Mouse (Mus musculus) forebrain, postnatal 0 days (tissue): Measurements from ENCODE around the gene Tril. TPM values are rescaled to one million over a fixed set of nuclear protein-coding genes. Genes with fewer than 3 reads are reported as not detected.

Experiments
- ATAC-seq: fragments of 200-750 bp; cut with Nextera tagmentation; 2 replicates; pipeline ENCODE4 v1.8.0; 2017; ENCODE audit warnings: mild to moderate bottlenecking, moderate library complexity
- DNase-seq: peaks from one replicate; pipeline ENCODE4 v3.0.0-alpha.2; 2015
- H3K27ac ChIP-seq: fragments of 300-500 bp; sonication (generic); 2 replicates; pipeline ENCODE4 v1.5.1; 2014; ENCODE audit warnings: low read depth, mild to moderate bottlenecking, antibody characterized with exemption, low read length, moderate library complexity, mixed read lengths
- H3K27me3 ChIP-seq: fragments of 300-500 bp; sonication (generic); 2 replicates; pipeline ENCODE4 v1.6.1; 2014; ENCODE audit warnings: mild to moderate bottlenecking, low read length, mixed read lengths; ENCODE audit not compliant: insufficient read depth
- H3K36me3 ChIP-seq: fragments of 300-500 bp; sonication (generic); 2 replicates; pipeline ENCODE4 v1.6.1; 2014; ENCODE audit warnings: mild to moderate bottlenecking, moderate library complexity; ENCODE audit not compliant: insufficient read depth
- H3K4me1 ChIP-seq: fragments of 300-500 bp; sonication (generic); 2 replicates; pipeline ENCODE4 v1.6.1; 2014; ENCODE audit warnings: antibody characterized with exemption; ENCODE audit not compliant: insufficient read depth
- H3K4me2 ChIP-seq: fragments of 300-500 bp; sonication (generic); 2 replicates; pipeline ENCODE4 v1.6.1; 2014; ENCODE audit warnings: low read depth, mild to moderate bottlenecking, moderate library complexity
- H3K4me3 ChIP-seq: fragments of 300-500 bp; sonication (generic); 2 replicates; pipeline ENCODE4 v1.5.1; 2014; ENCODE audit warnings: low read depth, low read length, mixed read lengths
- H3K9ac ChIP-seq: fragments of 300-500 bp; sonication (generic); 2 replicates; pipeline ENCODE4 v1.6.1; 2014; ENCODE audit warnings: mild to moderate bottlenecking
- H3K9me3 ChIP-seq: fragments of 300-500 bp; sonication (generic); 2 replicates; pipeline ENCODE4 v1.6.1; 2016; ENCODE audit warnings: low read length
- CTCF ChIP-seq: sonication (generic); IDR thresholded peaks from 2 replicates; pipeline ENCODE4 v1.5.1; 2016; ENCODE audit warnings: antibody characterized with exemption, control low read depth, low read depth
- WGBS: fragments of 180-500 bp; shearing (Covaris S2); extraction: QIAGEN DNeasy Blood & Tissue Kit; methylation state at CpG from one replicate; pipeline ENCODE4 v1.1.7; 2014; 5-methylcytosine and 5-hydroxymethylcytosine counted together
- polyA plus RNA-seq: library from polyadenylated mRNA; unstranded; fragments of >200 nt; fragmentation: Nextera tagmentation; extraction: Ambion mirVana; gene quantifications from 2 replicates; pipeline ENCODE4 v1.2.1, GENCODE M21; 2015
- total RNA-seq: library from RNA; depleted of rRNA; stranded (reverse); fragments of >200 nt; gene quantifications from 2 replicates; pipeline ENCODE4 v1.2.3, GENCODE M21; 2014

Gene Tril
- total and polyA plus RNA-seq, 2 experiments from 2014 or later = 18.2 to 27.8 TPM

- Histone ChIP-seq H3K4me2 (no peak overlapping the region), H3K36me3 (no peaks in the 10 kb centered on the region), H3K9me3 (no peaks in the 10 kb centered on the region), H3K4me3 (no peak overlapping the region), H3K4me1 (no peaks in the 10 kb centered on the region), H3K27me3 (no peaks in the 10 kb centered on the region; the same call in 1 of the 2 replicates), H3K27ac (no peak overlapping the region), H3K9ac (no peak overlapping the region)
- no peak for ATAC-seq
- WGBS = 79% methylated on average over 3 of the region's 3 CpGs
- no peak for DNase-seq
- TF ChIP-seq CTCF = no peak
These were observed 13.4 kb downstream of the Tril start for GRCm38 (mm10) chr6:53807185-53807584.

GRCm38 (mm10) chr6:53806591-53807023 lies 14.0 kb downstream of the Tril start:
- 50% methylated on average over 8 of the region's 8 CpGs for WGBS
- DNase-seq (no peak), ATAC-seq (no peak)
- Histone ChIP-seq H3K4me1 (no peaks in the 10 kb centered on the region), H3K27ac (no peak overlapping the region), H3K9me3 (no peaks in the 10 kb centered on the region), H3K36me3 (no peaks in the 10 kb centered on the region), H3K4me3 (no peak overlapping the region), H3K27me3 (no peaks in the 10 kb centered on the region; the same call in 1 of the 2 replicates), H3K9ac (no peak overlapping the region), H3K4me2 (no peak overlapping the region)
- no peak for TF ChIP-seq CTCF

GRCm38 (mm10) chr6:53806021-53806420 lies 14.6 kb downstream of the Tril start:
- TF ChIP-seq CTCF = no peak
- no peak overlapping the region for H3K4me2 ChIP-seq
- DNase-seq (no peak), ATAC-seq (no peak)
- H3K27me3 ChIP-seq = no peaks in the 10 kb centered on the region; the same call in 1 of the 2 replicates
- no peaks in the 10 kb centered on the region for H3K36me3 ChIP-seq
- H3K9me3 ChIP-seq = no peaks in the 10 kb centered on the region
- H3K27ac ChIP-seq = no peak overlapping the region
- H3K4me3 ChIP-seq = no peak overlapping the region
- no peak overlapping the region for H3K9ac ChIP-seq
- no peaks in the 10 kb centered on the region for H3K4me1 ChIP-seq
- 77% methylated on average over 5 of the region's 5 CpGs for WGBS

- no peaks in the 10 kb centered on the region for H3K9me3 ChIP-seq
- H3K27me3 ChIP-seq = no peaks in the 10 kb centered on the region; the same call in 1 of the 2 replicates
- DNase-seq (no peak), ATAC-seq (no peak)
- no peak overlapping the region for H3K4me3 ChIP-seq
- H3K4me2 ChIP-seq = no peak overlapping the region
- H3K27ac ChIP-seq = no peak overlapping the region
- no peaks in the 10 kb centered on the region for H3K4me1 ChIP-seq
- WGBS = 81% methylated on average over 6 of the region's 6 CpGs
- H3K9ac ChIP-seq = no peak overlapping the region
- no peaks in the 10 kb centered on the region for H3K36me3 ChIP-seq
- TF ChIP-seq CTCF = no peak
These were observed 16.5 kb downstream of the Tril start for GRCm38 (mm10) chr6:53804145-53804544.

- DNase-seq = no peak
- Histone ChIP-seq H3K4me2 (no peak overlapping the region), H3K4me1 (no peaks in the 10 kb centered on the region), H3K36me3 (no peaks in the 10 kb centered on the region), H3K27me3 (no peaks in the 10 kb centered on the region; the same call in 1 of the 2 replicates), H3K4me3 (no peak overlapping the region), H3K9ac (no peak overlapping the region), H3K9me3 (no peaks in the 10 kb centered on the region), H3K27ac (no peak overlapping the region)
- ATAC-seq = no peak
- 95% methylated on average over 4 of the region's 4 CpGs for WGBS
- TF ChIP-seq CTCF = no peak
These were observed 17.1 kb downstream of the Tril start for GRCm38 (mm10) chr6:53803551-53803950.

GRCm38 (mm10) chr6:53801893-53802286 lies 18.7 kb downstream of the Tril start:
- H3K27me3 ChIP-seq = no peaks in the 10 kb centered on the region; the same call in 1 of the 2 replicates
- TF ChIP-seq CTCF = no peak
- H3K9me3 ChIP-seq = no peaks in the 10 kb centered on the region
- ATAC-seq (peak; percentile 71), DNase-seq (no peak)
- H3K9ac ChIP-seq = no peak overlapping the region
- no peak overlapping the region for H3K4me3 ChIP-seq
- WGBS = 58% methylated on average over 5 of the region's 5 CpGs
- H3K4me1 ChIP-seq = no peaks in the 10 kb centered on the region
- 0 out of 2 replicates have a peak overlapping the region, but pooled peaks have one; percentile 9 for H3K27ac ChIP-seq
- H3K36me3 ChIP-seq = no peaks in the 10 kb centered on the region
- no peak overlapping the region for H3K4me2 ChIP-seq

GRCm38 (mm10) chr6:53801269-53801892 lies 19.2 kb downstream of the Tril start:
- DNase-seq (no peak), ATAC-seq (peak; percentile 93)
- no peak overlapping the region for H3K4me2 ChIP-seq
- 0 out of 2 replicates have a peak overlapping the region, but pooled peaks have one; percentile 9 for H3K27ac ChIP-seq
- no peaks in the 10 kb centered on the region; the same call in 1 of the 2 replicates for H3K27me3 ChIP-seq
- 63% methylated on average over 4 of the region's 4 CpGs for WGBS
- H3K36me3 ChIP-seq = no peaks in the 10 kb centered on the region
- H3K9ac ChIP-seq = no peak overlapping the region
- no peak overlapping the region for H3K4me3 ChIP-seq
- no peak for TF ChIP-seq CTCF
- H3K4me1 ChIP-seq = no peaks in the 10 kb centered on the region
- H3K9me3 ChIP-seq = no peaks in the 10 kb centered on the region
